Mouse (Mus musculus): ENCODE results near the gene Ilvbl.
"Not testable (repeated sequence)": the region's sequence is repeated elsewhere in the genome, so short reads cannot be mapped to it uniquely, and the experiment has no call there.

Gene Ilvbl

GRCm38 (mm10) chr10:78574250-78575104, at the start of gene Ilvbl:
Gene Ilvbl, plus strand, starts transcription at chr10:78574346.
- peak; percentile 93 to 95 for DNase-seq (ENCODE audit: low spot score in 2 of 2)

GRCm38 (mm10) chr10:78525071-78525470, 49.1 kb upstream of the Ilvbl start:
- DNase-seq (ENCODE audit: low spot score in 2 of 2), result not testable (repeated sequence)

- DNase-seq (ENCODE audit: low spot score in 2 of 2), result no peak
Measured at GRCm38 (mm10) chr10:78525511-78525910, 48.6 kb upstream of the Ilvbl start.

GRCm38 (mm10) chr10:78540943-78541342, 33.2 kb upstream of the Ilvbl start:
- no peak for DNase-seq (ENCODE audit: low spot score in 2 of 2)

- no peak for DNase-seq (ENCODE audit: low spot score in 2 of 2)
Measured at GRCm38 (mm10) chr10:78565070-78565469, 9.1 kb upstream of the Ilvbl start.

- DNase-seq (ENCODE audit: low spot score in 2 of 2), result no peak
Measured at GRCm38 (mm10) chr10:78569191-78569590, 5.0 kb upstream of the Ilvbl start.

GRCm38 (mm10) chr10:78569686-78570085, 4.5 kb upstream of the Ilvbl start:
- DNase-seq (ENCODE audit: low spot score in 2 of 2), result no peak

GRCm38 (mm10) chr10:78570416-78570815, 3.7 kb upstream of the Ilvbl start:
- DNase-seq (ENCODE audit: low spot score in 2 of 2), result peak in 1 of 2 experiments; percentile 34

GRCm38 (mm10) chr10:78570897-78571296, 3.2 kb upstream of the Ilvbl start:
- peak in 1 of 2 experiments; percentile 12 for DNase-seq (ENCODE audit: low spot score in 2 of 2)

GRCm38 (mm10) chr10:78573226-78573625, 920 bp upstream of the Ilvbl start:
- peak in 1 of 2 experiments; percentile 57 for DNase-seq (ENCODE audit: low spot score in 2 of 2)

- no peak for DNase-seq (ENCODE audit: low spot score in 2 of 2)
Measured at GRCm38 (mm10) chr10:78575105-78575632, 1.0 kb downstream of the Ilvbl start.

GRCm38 (mm10) chr10:78575690-78576089, 1.5 kb downstream of the Ilvbl start:
- DNase-seq (ENCODE audit: low spot score in 2 of 2), result peak in 1 of 2 experiments; percentile 60

GRCm38 (mm10) chr10:78576435-78577184, 2.5 kb downstream of the Ilvbl start:
- DNase-seq (ENCODE audit: low spot score in 2 of 2), result no peak

GRCm38 (mm10) chr10:78578204-78578603, 4.1 kb downstream of the Ilvbl start:
- DNase-seq (ENCODE audit: low spot score in 2 of 2), result no peak

GRCm38 (mm10) chr10:78581121-78581520, 7.0 kb downstream of the Ilvbl start:
- DNase-seq (ENCODE audit: low spot score in 2 of 2), result no peak

- no peak for DNase-seq (ENCODE audit: low spot score in 2 of 2)
Measured at GRCm38 (mm10) chr10:78583347-78583746, 9.2 kb downstream of the Ilvbl start.

- no peak for DNase-seq (ENCODE audit: low spot score in 2 of 2)
Measured at GRCm38 (mm10) chr10:78583939-78584338, 9.8 kb downstream of the Ilvbl start.

GRCm38 (mm10) chr10:78584996-78585395, 10.8 kb downstream of the Ilvbl start:
- DNase-seq (ENCODE audit: low spot score in 2 of 2), result no peak

GRCm38 (mm10) chr10:78585606-78586005, 11.5 kb downstream of the Ilvbl start:
- no peak for DNase-seq (ENCODE audit: low spot score in 2 of 2)

GRCm38 (mm10) chr10:78586026-78586425, 11.9 kb downstream of the Ilvbl start:
- DNase-seq (ENCODE audit: low spot score in 2 of 2), result no peak

GRCm38 (mm10) chr10:78589291-78589690, 15.1 kb downstream of the Ilvbl start:
- no peak for DNase-seq (ENCODE audit: low spot score in 2 of 2)

GRCm38 (mm10) chr10:78589901-78590300, 15.8 kb downstream of the Ilvbl start:
- DNase-seq (ENCODE audit: low spot score in 2 of 2), result no peak

All from spleen, postnatal 4 days (tissue).